Mouse (Mus musculus) limb, embryonic 12.5 days (tissue): Measurements from ENCODE around the gene E330034G19Rik. TPM values are rescaled to one million over a fixed set of nuclear protein-coding genes. Genes with fewer than 3 reads are reported as not detected.
"Not testable (repeated sequence)": the region's sequence is repeated elsewhere in the genome, so short reads cannot be mapped to it uniquely, and the experiment has no call there.

Source experiments
- ATAC-seq: fragments of 200-750 bp; cut with Nextera tagmentation; 2 replicates; pipeline ENCODE4 v1.8.0; 2017; ENCODE audit warnings: low read depth, moderate TSS enrichment; ENCODE audit not compliant: insufficient number of reproducible peaks, insufficient read depth, low FRiP score, low TSS enrichment
- H3K27ac ChIP-seq: fragments of 300-500 bp; sonication (generic); 2 replicates; pipeline ENCODE4 v1.5.1; 2016; ENCODE audit warnings: mild to moderate bottlenecking, moderate library complexity
- H3K27me3 ChIP-seq: fragments of 300-500 bp; sonication (generic); 2 replicates; pipeline ENCODE4 v1.6.1; 2016; ENCODE audit warnings: mild to moderate bottlenecking, moderate library complexity
- H3K36me3 ChIP-seq: fragments of 300-500 bp; sonication (generic); 2 replicates; pipeline ENCODE4 v1.6.1; 2016; ENCODE audit warnings: mild to moderate bottlenecking, moderate library complexity
- H3K4me1 ChIP-seq: fragments of 300-500 bp; sonication (generic); replicated peaks from 2 replicates; pipeline ENCODE4 v1.6.1; 2016
- H3K4me2 ChIP-seq: fragments of 300-500 bp; sonication (generic); 2 replicates; pipeline ENCODE4 v1.6.1; 2016; ENCODE audit warnings: mild to moderate bottlenecking, moderate library complexity
- H3K4me3 ChIP-seq: fragments of 300-500 bp; sonication (generic); replicated peaks from 2 replicates; pipeline ENCODE4 v1.5.1; 2016; ENCODE audit warnings: mild to moderate bottlenecking
- H3K9ac ChIP-seq: fragments of 300-500 bp; sonication (generic); replicated peaks from 2 replicates; pipeline ENCODE4 v1.6.1; 2016; ENCODE audit warnings: mild to moderate bottlenecking, moderate library complexity
- H3K9me3 ChIP-seq: fragments of 300-500 bp; sonication (generic); 2 replicates; pipeline ENCODE4 v1.6.1; 2016; ENCODE audit warnings: mild to moderate bottlenecking, moderate library complexity
- WGBS: fragments of 180-500 bp; shearing (Covaris S2); methylation state at CpG from one replicate; pipeline ENCODE4 v1.1.7; 2016; 5-methylcytosine and 5-hydroxymethylcytosine counted together
- polyA plus RNA-seq: library from polyadenylated mRNA; unstranded; fragments of >200 nt; fragmentation: Nextera tagmentation; extraction: Ambion mirVana; gene quantifications from 2 replicates; pipeline ENCODE4 v1.2.1, GENCODE M21; 2016

E330034G19Rik gene
- polyA plus RNA-seq, 1 experiment from 2014 or later = not detected

GRCm38 (mm10) chr14:24269571-24269970, 23.4 kb upstream of the E330034G19Rik start:
- no peak overlapping the region for H3K4me2 ChIP-seq
- no peak overlapping the region for H3K9ac ChIP-seq
- no peaks in the 10 kb centered on the region for H3K36me3 ChIP-seq
- no peak overlapping the region for H3K4me3 ChIP-seq
- peaks cover 26% of the 10 kb centered on the region for H3K4me1 ChIP-seq
- no peak overlapping the region for H3K27ac ChIP-seq
- H3K9me3 ChIP-seq = no peaks in the 10 kb centered on the region
- 65% methylated on average over 1 of the region's 1 CpGs for WGBS
- no peaks in the 10 kb centered on the region; the same call in 1 of the 2 replicates for H3K27me3 ChIP-seq
- ATAC-seq = no peak

- Histone ChIP-seq H3K4me3 (no peak overlapping the region), H3K27ac (no peak overlapping the region), H3K4me1 (peaks cover 20% of the 10 kb centered on the region), H3K9me3 (no peaks in the 10 kb centered on the region), H3K27me3 (no peaks in the 10 kb centered on the region; the same call in 1 of the 2 replicates), H3K4me2 (no peak overlapping the region), H3K9ac (no peak overlapping the region), H3K36me3 (no peaks in the 10 kb centered on the region)
- 41% methylated on average over 2 of the region's 2 CpGs for WGBS
- peak; percentile 70; the same call in 1 of the 2 replicates for ATAC-seq
Measured at GRCm38 (mm10) chr14:24273575-24273974, 19.4 kb upstream of the E330034G19Rik start.

- H3K27ac ChIP-seq = no peak overlapping the region
- no peak overlapping the region for H3K4me2 ChIP-seq
- WGBS = 45% methylated on average over 2 of the region's 2 CpGs
- H3K4me3 ChIP-seq = no peak overlapping the region
- H3K4me1 ChIP-seq = peaks cover 8% of the 10 kb centered on the region; the same call in 1 of the 2 replicates
- no peaks in the 10 kb centered on the region for H3K36me3 ChIP-seq
- no peak overlapping the region for H3K9ac ChIP-seq
- no peaks in the 10 kb centered on the region; the same call in 1 of the 2 replicates for H3K27me3 ChIP-seq
- no peak for ATAC-seq
- H3K9me3 ChIP-seq = no peaks in the 10 kb centered on the region
Measured at GRCm38 (mm10) chr14:24275534-24275933, 17.5 kb upstream of the E330034G19Rik start.

DNA sequence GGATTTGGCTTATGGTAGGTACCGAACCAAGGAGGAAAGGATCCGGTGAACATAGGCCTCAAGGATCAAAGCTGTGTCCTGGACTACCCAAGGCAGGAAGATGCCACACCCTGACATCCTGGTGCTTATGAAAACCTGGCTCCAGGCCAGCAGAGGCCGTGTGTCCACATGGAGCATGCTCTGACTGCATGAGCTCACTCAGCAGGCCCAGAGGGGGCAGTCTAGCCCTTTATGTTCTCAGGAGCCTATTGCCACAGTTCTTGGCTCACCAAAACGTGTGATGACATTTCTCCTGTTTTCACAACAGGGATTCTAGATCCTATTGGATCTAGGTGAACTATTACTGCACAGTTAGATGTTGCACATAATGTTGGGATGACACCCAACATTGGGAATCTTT, 11.7 kb upstream of the E330034G19Rik start:
- Histone ChIP-seq H3K27me3 (no peaks in the 10 kb centered on the region; the same call in 1 of the 2 replicates), H3K9ac (no peak overlapping the region), H3K27ac (no peak overlapping the region), H3K4me3 (no peak overlapping the region), H3K4me2 (no peak overlapping the region), H3K9me3 (no peaks in the 10 kb centered on the region), H3K36me3 (no peaks in the 10 kb centered on the region), H3K4me1 (no peaks in the 10 kb centered on the region)
- 69% methylated on average over 4 of the region's 4 CpGs for WGBS
- ATAC-seq = no peak

- H3K4me3 ChIP-seq = no peak overlapping the region
- H3K4me1 ChIP-seq = no peaks in the 10 kb centered on the region
- no peak overlapping the region for H3K4me2 ChIP-seq
- no peaks in the 10 kb centered on the region for H3K9me3 ChIP-seq
- H3K36me3 ChIP-seq = no peaks in the 10 kb centered on the region
- H3K27me3 ChIP-seq = no peaks in the 10 kb centered on the region; the same call in 1 of the 2 replicates
- H3K27ac ChIP-seq = no peak overlapping the region
- H3K9ac ChIP-seq = no peak overlapping the region
- WGBS = 54% methylated on average over 3 of the region's 3 CpGs
- ATAC-seq = no peak
Measured at GRCm38 (mm10) chr14:24282276-24282675, 10.7 kb upstream of the E330034G19Rik start.

- Histone ChIP-seq H3K27ac (no peak overlapping the region), H3K27me3 (no peaks in the 10 kb centered on the region; the same call in 1 of the 2 replicates), H3K4me3 (no peak overlapping the region), H3K9me3 (no peaks in the 10 kb centered on the region), H3K4me2 (no peak overlapping the region), H3K9ac (no peak overlapping the region), H3K36me3 (no peaks in the 10 kb centered on the region), H3K4me1 (no peaks in the 10 kb centered on the region)
- WGBS = 74% methylated on average over 4 of the region's 4 CpGs
- ATAC-seq = no peak
Measured at GRCm38 (mm10) chr14:24286136-24286535, 6.9 kb upstream of the E330034G19Rik start.

DNA sequence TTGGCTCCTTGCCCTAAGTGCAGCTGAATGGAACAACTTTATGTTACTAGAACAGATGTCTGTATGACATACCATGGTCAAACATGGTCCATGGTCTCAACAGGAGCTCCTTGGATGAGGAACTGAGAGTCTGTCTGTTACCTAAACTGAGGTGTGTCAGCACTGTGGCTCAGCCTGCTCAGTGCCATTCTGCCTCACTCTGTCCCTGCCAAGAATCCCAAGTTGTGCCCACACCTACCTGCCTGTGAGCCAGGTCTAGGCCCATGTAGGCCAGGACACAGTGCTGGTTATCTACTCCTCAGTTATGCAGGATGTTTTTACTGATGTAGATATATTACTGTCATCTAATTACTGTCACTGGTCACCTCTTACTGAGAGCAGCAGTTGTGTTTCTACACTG, 2.3 kb upstream of the E330034G19Rik start:
- Histone ChIP-seq H3K9me3 (no peaks in the 10 kb centered on the region), H3K4me3 (no peak overlapping the region), H3K27ac (no peak overlapping the region), H3K4me1 (no peaks in the 10 kb centered on the region), H3K36me3 (no peaks in the 10 kb centered on the region), H3K9ac (no peak overlapping the region), H3K4me2 (no peak overlapping the region), H3K27me3 (no peaks in the 10 kb centered on the region; the same call in 1 of the 2 replicates)
- ATAC-seq = no peak

DNA sequence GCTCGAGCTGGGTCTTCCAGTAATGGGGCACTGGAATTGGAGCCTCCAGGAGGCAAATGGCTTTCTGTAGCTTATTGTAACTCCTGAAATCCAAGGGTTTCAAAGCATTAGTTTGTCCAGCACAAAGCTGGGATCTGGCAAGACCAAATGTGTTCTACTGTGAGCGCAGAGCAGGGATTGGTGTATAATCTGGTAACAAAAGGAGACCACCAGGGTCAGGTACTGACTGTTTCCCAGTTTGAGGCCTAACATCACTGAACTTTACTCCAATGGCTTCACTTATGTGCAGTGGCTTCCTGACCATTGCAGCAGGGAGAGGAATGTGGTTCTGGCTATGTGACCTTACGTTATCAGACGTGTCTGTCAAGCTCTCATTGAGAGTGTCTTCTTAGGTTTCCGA, 617 bp downstream of the E330034G19Rik start:
- no peak for ATAC-seq
- no peak overlapping the region for H3K4me2 ChIP-seq
- H3K4me3 ChIP-seq = no peak overlapping the region
- no peaks in the 10 kb centered on the region for H3K4me1 ChIP-seq
- H3K27me3 ChIP-seq = no peaks in the 10 kb centered on the region
- H3K36me3 ChIP-seq = no peaks in the 10 kb centered on the region
- H3K9me3 ChIP-seq = no peaks in the 10 kb centered on the region
- no peak overlapping the region for H3K9ac ChIP-seq
- no peak overlapping the region for H3K27ac ChIP-seq
- WGBS = 83% methylated on average over 5 of the region's 5 CpGs

- not testable (repeated sequence) for H3K27ac ChIP-seq, ATAC-seq
- WGBS = 74% methylated on average over 1 of the region's 1 CpGs
Measured at GRCm38 (mm10) chr14:24302126-24302525, 9.1 kb downstream of the E330034G19Rik start.

GRCm38 (mm10) chr14:24306667-24307066, 13.7 kb downstream of the E330034G19Rik start:
- Histone ChIP-seq H3K27ac (no peak overlapping the region), H3K4me2 (no peak overlapping the region), H3K4me1 (no peaks in the 10 kb centered on the region), H3K27me3 (no peaks in the 10 kb centered on the region), H3K9ac (no peak overlapping the region), H3K36me3 (no peaks in the 10 kb centered on the region), H3K4me3 (no peak overlapping the region), H3K9me3 (no peaks in the 10 kb centered on the region)
- ATAC-seq = no peak
- 78% methylated on average over 6 of the region's 6 CpGs for WGBS

More at GRCm38 (mm10) chr14:24302126-24302525, 9.1 kb downstream of the E330034G19Rik start:
- not testable (repeated sequence) for H3K9me3 ChIP-seq, H3K27me3 ChIP-seq, H3K4me3 ChIP-seq, H3K9ac ChIP-seq, H3K4me1 ChIP-seq, H3K36me3 ChIP-seq, H3K4me2 ChIP-seq

DNA sequence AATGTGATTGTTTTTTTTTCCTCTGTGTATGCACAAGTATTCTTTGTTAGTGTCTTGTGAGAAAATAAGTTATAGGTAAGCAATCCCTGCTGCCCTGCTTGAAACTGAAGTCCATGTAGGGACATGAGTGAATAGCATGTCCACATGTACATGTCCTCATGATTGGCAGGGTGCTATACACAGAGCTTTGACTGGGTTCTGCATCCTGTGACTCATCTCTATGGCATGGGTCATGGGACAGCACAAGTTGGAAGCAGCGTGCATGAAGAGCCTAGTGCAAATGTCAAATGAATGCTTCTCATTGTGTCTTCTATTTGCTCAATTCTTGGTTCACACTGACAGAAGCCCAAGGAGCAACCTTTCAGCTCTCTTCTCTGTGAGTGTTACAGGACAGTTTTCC, 14.1 kb downstream of the E330034G19Rik start:
- H3K4me1 ChIP-seq = no peaks in the 10 kb centered on the region
- WGBS = 89% methylated on average over 1 of the region's 1 CpGs

GRCm38 (mm10) chr14:24311110-24311509, 18.1 kb downstream of the E330034G19Rik start:
- Histone ChIP-seq H3K4me3 (no peak overlapping the region), H3K27ac (no peak overlapping the region), H3K4me2 (no peak overlapping the region), H3K36me3 (no peaks in the 10 kb centered on the region), H3K9me3 (no peaks in the 10 kb centered on the region), H3K9ac (no peak overlapping the region), H3K4me1 (no peaks in the 10 kb centered on the region), H3K27me3 (no peaks in the 10 kb centered on the region)
- ATAC-seq = no peak
- 32% methylated on average over 3 of the region's 3 CpGs for WGBS

More for the DNA sequence above, 14.1 kb downstream of the E330034G19Rik start:
- Histone ChIP-seq H3K36me3 (no peaks in the 10 kb centered on the region), H3K4me3 (no peak overlapping the region), H3K9ac (no peak overlapping the region), H3K4me2 (no peak overlapping the region), H3K27me3 (no peaks in the 10 kb centered on the region), H3K27ac (no peak overlapping the region), H3K9me3 (no peaks in the 10 kb centered on the region)
- ATAC-seq = no peak
